Mouse (Mus musculus): Measurements from ENCODE around the gene Racgap1. TPM values are rescaled to one million over a fixed set of nuclear protein-coding genes. Genes with fewer than 3 reads are reported as not detected.

Racgap1 gene
- polyA plus RNA-seq, 1 experiment from 2014 or later = 113 TPM

DNA sequence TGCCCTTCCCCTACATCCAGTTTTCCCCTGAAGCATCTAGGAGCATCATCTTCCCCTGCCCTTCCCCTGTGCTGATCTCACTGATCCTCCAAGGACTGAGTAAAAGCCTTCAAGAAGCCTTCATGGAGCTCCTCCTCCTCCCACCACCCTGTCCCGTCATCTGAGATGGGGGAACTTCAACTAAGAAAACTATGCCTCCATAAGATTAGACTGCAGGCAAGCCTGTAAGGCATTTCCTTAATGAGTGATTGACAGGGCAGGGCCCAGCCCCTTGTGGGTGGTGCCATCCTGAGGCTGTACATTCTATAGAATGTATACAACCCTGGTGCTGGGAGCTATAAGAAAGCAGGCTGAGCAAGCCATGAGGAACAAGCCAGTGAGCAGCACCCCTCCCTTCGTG is 7.0 kb upstream of the Racgap1 start:
- Histone ChIP-seq H3K9me3 (ENCODE audit: control insufficient read depth, low read length) (no peaks in the 10 kb centered on the region), H3K4me1 (ENCODE audit: control insufficient read depth, insufficient read depth, low read length) (no peaks in the 10 kb centered on the region), H3K4me2 (replicated peaks; ENCODE audit: low read depth, low read length) (no peak overlapping the region), H3K9ac (ENCODE audit: low read depth, low read length) (no peak overlapping the region), H3K36me3 (ENCODE audit: control insufficient read depth, insufficient read depth, low read length) (no peaks in the 10 kb centered on the region), H3K27me3 (ENCODE audit: control insufficient read depth, insufficient read depth, low read length) (peaks cover 23% of the 10 kb centered on the region), H3K27ac (ENCODE audit: low read depth, low read length) (no peak overlapping the region), H3K4me3 (ENCODE audit: low read length) (no peak overlapping the region)
- WGBS = 43% methylated on average over 2 of the region's 2 CpGs
- ATAC-seq (ENCODE audit: low FRiP score, low TSS enrichment) = no peak

DNA sequence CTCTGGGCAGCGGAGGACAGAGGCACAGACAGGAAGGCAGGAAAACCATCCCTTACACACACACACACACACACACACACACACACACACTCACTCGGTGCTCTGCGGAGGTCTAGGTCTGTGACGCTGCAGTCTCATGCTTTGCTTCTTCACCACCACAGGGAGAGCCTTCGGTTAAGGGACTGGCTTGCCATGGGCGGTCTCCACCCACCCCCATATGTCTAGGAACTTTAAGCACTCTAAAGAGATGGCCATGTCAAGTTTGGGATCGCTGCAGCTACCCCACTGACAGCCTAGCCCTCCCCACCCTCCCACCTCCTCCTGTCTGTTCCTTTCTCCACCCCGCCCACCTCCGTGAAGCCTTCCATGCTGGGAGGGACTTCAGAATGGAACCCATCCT is 4.5 kb upstream of the Racgap1 start:
- Histone ChIP-seq H3K4me1 (ENCODE audit: control insufficient read depth, insufficient read depth, low read length) (peaks cover 3% of the 10 kb centered on the region; the same call in 1 of the 2 replicates), H3K4me2 (replicated peaks; ENCODE audit: low read depth, low read length) (no peak overlapping the region), H3K36me3 (ENCODE audit: control insufficient read depth, insufficient read depth, low read length) (no peaks in the 10 kb centered on the region), H3K9me3 (ENCODE audit: control insufficient read depth, low read length) (no peaks in the 10 kb centered on the region), H3K4me3 (ENCODE audit: low read length) (no peak overlapping the region), H3K27ac (ENCODE audit: low read depth, low read length) (no peak overlapping the region), H3K27me3 (ENCODE audit: control insufficient read depth, insufficient read depth, low read length) (peaks cover 24% of the 10 kb centered on the region), H3K9ac (ENCODE audit: low read depth, low read length) (no peak overlapping the region)
- no peak for ATAC-seq (ENCODE audit: low FRiP score, low TSS enrichment)
- WGBS = 64% methylated on average over 9 of the region's 9 CpGs

DNA sequence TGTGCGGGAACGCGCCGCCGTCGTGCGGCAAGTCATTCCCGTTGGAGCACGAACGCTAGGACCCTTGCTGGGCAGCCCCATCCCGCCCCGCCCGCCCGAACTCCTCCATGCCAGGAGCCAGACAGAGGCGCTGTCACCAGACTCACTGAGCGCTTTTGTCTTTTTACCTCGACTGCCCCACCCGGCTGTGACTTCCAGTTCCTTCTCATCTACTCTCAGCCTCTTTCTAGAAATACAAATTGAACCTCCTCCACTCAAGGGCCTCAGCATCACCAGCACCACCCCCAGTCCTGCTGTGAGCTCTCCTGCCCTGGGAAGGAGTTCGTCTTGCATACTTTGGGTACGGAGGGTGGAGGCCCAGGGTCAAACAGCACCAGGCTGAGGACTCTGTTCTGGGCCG is 2.4 kb upstream of the Racgap1 start:
- Histone ChIP-seq H3K4me1 (ENCODE audit: control insufficient read depth, insufficient read depth, low read length) (peaks cover 20% of the 10 kb centered on the region), H3K27me3 (ENCODE audit: control insufficient read depth, insufficient read depth, low read length) (peaks cover 24% of the 10 kb centered on the region), H3K4me3 (ENCODE audit: low read length) (peak overlapping the region; percentile 21), H3K36me3 (ENCODE audit: control insufficient read depth, insufficient read depth, low read length) (no peaks in the 10 kb centered on the region), H3K9ac (ENCODE audit: low read depth, low read length) (no peak overlapping the region), H3K4me2 (replicated peaks; ENCODE audit: low read depth, low read length) (peak overlapping the region; percentile 38), H3K27ac (ENCODE audit: low read depth, low read length) (no peak overlapping the region), H3K9me3 (ENCODE audit: control insufficient read depth, low read length) (no peaks in the 10 kb centered on the region)
- ATAC-seq (ENCODE audit: low FRiP score, low TSS enrichment) = no peak
- 5% methylated on average over 21 of the region's 21 CpGs for WGBS

DNA sequence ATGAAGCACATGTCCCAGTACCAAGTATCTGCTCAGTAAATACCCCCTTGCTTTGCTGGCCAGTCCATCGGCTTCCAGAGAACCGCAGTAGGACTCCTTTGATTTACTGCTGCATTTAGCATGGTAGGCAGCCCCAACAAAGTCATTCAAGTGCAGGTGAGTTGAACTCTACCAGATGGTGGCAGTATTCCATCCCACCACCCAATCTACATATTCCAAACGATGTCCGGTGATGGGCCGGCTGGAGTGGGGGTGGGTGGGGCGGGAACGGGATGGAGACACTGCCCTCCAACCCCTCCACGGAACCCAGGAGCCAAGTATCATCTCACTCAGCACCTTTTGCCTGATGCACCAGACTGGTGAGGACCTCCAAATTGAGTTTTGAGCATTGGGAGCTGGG is 1.8 kb upstream of the Racgap1 start:
- Histone ChIP-seq H3K9ac (ENCODE audit: low read depth, low read length) (no peak overlapping the region), H3K4me3 (ENCODE audit: low read length) (peak overlapping the region; percentile 21; the same call in 1 of the 2 replicates), H3K27ac (ENCODE audit: low read depth, low read length) (no peak overlapping the region), H3K27me3 (ENCODE audit: control insufficient read depth, insufficient read depth, low read length) (peaks cover 24% of the 10 kb centered on the region), H3K36me3 (ENCODE audit: control insufficient read depth, insufficient read depth, low read length) (no peaks in the 10 kb centered on the region), H3K4me2 (replicated peaks; ENCODE audit: low read depth, low read length) (peak overlapping the region; percentile 38), H3K9me3 (ENCODE audit: control insufficient read depth, low read length) (no peaks in the 10 kb centered on the region), H3K4me1 (ENCODE audit: control insufficient read depth, insufficient read depth, low read length) (peaks cover 24% of the 10 kb centered on the region)
- WGBS = 3% methylated on average over 8 of the region's 8 CpGs
- ATAC-seq (ENCODE audit: low FRiP score, low TSS enrichment) = no peak

DNA sequence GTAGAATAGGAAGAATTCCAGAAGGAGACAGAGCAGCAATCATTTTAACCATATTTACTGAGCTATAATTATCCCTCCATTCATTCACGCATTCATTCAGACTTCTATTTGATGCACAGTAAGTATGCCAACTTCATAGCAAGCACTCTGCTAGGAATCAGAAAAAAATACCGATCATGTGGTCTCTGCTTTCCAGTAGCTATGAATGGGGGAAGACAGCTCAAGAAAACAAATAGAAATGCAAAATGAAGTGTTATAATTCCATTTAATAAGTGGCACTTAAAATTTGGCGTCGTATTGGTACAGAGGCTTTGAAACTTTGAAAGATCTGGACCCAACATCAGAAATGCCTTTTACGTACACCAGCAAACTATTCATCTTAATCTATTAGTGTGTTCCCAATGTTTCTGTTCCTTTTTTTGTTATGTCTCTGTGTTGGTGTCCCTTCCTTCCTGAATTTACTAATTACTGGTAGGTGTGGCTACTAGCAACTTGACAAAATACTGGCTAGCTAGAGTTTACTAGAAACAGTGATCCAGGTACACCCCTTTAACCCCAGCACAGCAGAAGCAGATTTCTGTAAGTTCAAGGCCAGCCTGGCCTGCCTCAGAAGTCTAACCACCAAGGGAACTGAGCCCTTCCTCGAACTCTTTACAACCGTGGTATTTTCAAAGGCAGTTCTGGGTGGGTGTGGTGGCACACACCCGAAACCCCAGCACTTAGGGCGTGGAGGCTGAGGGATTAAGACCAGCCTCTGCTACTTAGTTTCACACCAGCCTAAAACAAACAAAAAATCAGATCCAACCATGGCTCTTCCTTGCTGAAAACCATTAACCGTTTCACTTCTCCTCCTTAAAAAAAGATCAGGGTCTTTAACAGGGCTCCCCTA is 772 bp upstream of the Racgap1 start:
- Histone ChIP-seq H3K27me3 (ENCODE audit: control insufficient read depth, insufficient read depth, low read length) (peaks cover 24% of the 10 kb centered on the region), H3K9ac (ENCODE audit: low read depth, low read length) (peak overlapping the region; percentile 47), H3K4me1 (ENCODE audit: control insufficient read depth, insufficient read depth, low read length) (peaks cover 26% of the 10 kb centered on the region), H3K36me3 (ENCODE audit: control insufficient read depth, insufficient read depth, low read length) (no peaks in the 10 kb centered on the region), H3K9me3 (ENCODE audit: control insufficient read depth, low read length) (no peaks in the 10 kb centered on the region), H3K4me3 (ENCODE audit: low read length) (peak overlapping the region; percentile 75), H3K4me2 (replicated peaks; ENCODE audit: low read depth, low read length) (peak overlapping the region; percentile 56), H3K27ac (ENCODE audit: low read depth, low read length) (no peak overlapping the region)
- 71% methylated on average over 10 of the region's 10 CpGs for WGBS
- no peak for ATAC-seq (ENCODE audit: low FRiP score, low TSS enrichment)

DNA sequence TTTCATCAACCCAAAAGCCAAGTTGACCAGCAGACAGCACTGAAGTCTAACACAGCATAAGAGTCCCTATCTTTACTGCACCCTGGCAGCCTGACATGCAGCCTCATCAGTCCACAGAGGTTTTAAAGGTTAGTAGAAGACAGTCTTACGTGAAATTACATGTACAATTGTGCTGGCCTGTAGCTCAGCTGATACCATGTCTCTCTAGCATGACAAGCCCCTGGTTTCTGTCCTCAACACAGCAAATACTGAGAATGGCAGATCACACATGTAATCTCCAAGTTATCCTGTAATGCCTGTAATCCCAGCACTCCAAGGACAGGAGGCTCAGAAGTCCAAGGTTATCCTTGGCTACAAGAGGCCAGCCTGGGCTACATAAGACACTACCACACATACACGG is 1.2 kb downstream of the Racgap1 start:
- WGBS = 42% methylated on average over 2 of the region's 2 CpGs
- peak overlapping the region; percentile 76; the same call in 1 of the 2 replicates for H3K9ac ChIP-seq (ENCODE audit: low read depth, low read length)
- H3K9me3 ChIP-seq (ENCODE audit: control insufficient read depth, low read length) = no peaks in the 10 kb centered on the region
- H3K36me3 ChIP-seq (ENCODE audit: control insufficient read depth, insufficient read depth, low read length) = no peaks in the 10 kb centered on the region
- H3K4me1 ChIP-seq (ENCODE audit: control insufficient read depth, insufficient read depth, low read length) = peaks cover 26% of the 10 kb centered on the region
- H3K27ac ChIP-seq (ENCODE audit: low read depth, low read length) = no peak overlapping the region
- H3K4me2 ChIP-seq (replicated peaks; ENCODE audit: low read depth, low read length) = peak overlapping the region; percentile 58
- peak overlapping the region; percentile 75 for H3K4me3 ChIP-seq (ENCODE audit: low read length)
- ATAC-seq (ENCODE audit: low FRiP score, low TSS enrichment) = no peak
- H3K27me3 ChIP-seq (ENCODE audit: control insufficient read depth, insufficient read depth, low read length) = peaks cover 18% of the 10 kb centered on the region

DNA sequence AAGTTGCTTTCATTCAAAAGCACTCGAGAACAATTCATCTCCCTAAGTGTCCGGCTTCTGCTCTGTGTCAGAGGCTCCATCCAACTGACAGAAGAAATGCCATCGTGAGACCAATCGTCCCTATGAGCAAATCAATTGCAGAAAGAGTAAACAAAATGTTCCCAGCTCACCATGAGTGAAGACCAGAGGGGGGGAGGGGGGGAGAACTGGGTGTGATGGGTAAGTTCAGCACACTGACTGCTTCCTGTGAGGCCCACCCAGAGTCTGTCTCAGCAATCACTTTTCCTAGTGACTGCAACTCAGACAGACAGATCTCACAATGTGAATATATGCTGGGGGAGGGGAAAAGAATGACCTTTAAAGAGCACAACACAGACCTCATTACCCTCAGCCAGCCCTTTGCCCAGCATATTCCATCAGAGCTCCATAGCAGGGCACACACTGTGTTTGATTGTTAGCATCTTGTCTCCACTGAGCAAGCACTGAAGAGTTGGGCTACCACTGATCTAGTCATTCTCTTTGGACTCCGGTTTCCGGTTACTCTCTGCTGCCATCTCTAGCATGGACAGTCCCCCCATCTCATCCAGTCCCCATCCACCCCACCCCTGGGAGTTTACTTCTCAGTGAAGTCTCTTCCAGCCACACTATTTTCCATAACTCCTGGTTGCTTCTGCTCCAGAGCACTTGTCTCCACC is 2.2 kb downstream of the Racgap1 start:
- peak overlapping the region; percentile 58 for H3K4me2 ChIP-seq (replicated peaks; ENCODE audit: low read depth, low read length)
- no peak overlapping the region; the same call in 1 of the 2 replicates for H3K4me3 ChIP-seq (ENCODE audit: low read length)
- ATAC-seq (ENCODE audit: low FRiP score, low TSS enrichment) = no peak
- H3K36me3 ChIP-seq (ENCODE audit: control insufficient read depth, insufficient read depth, low read length) = no peaks in the 10 kb centered on the region
- no peak overlapping the region for H3K27ac ChIP-seq (ENCODE audit: low read depth, low read length)
- WGBS = 50% methylated on average over 6 of the region's 6 CpGs
- H3K9me3 ChIP-seq (ENCODE audit: control insufficient read depth, low read length) = no peaks in the 10 kb centered on the region
- 0 out of 2 replicates have a peak overlapping the region, but pooled peaks have one; percentile 0 for H3K9ac ChIP-seq (ENCODE audit: low read depth, low read length)
- peaks cover 7% of the 10 kb centered on the region for H3K27me3 ChIP-seq (ENCODE audit: control insufficient read depth, insufficient read depth, low read length)
- H3K4me1 ChIP-seq (ENCODE audit: control insufficient read depth, insufficient read depth, low read length) = peaks cover 30% of the 10 kb centered on the region

DNA sequence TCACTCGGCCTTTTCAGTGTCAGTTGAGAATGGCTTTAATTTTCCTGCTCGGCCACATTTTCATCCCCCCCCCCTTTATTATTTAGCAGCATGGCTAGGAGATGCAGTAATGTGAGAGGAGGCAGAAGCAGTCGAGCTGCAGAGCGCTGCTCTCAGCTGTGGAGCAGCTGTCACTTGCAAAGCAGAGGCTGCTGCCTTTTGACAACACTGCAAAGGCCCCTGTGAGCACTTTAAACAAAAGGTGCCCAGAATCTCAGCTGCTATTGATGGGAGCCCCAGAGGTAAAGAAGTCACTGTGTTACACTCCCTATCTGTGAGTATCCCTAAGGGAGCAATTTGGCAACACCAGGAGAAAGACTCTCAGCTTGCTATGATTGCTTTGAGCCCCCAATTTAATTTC is 3.1 kb downstream of the Racgap1 start:
- no peak overlapping the region for H3K4me2 ChIP-seq (replicated peaks; ENCODE audit: low read depth, low read length)
- no peak overlapping the region for H3K4me3 ChIP-seq (ENCODE audit: low read length)
- H3K27me3 ChIP-seq (ENCODE audit: control insufficient read depth, insufficient read depth, low read length) = no peaks in the 10 kb centered on the region
- ATAC-seq (ENCODE audit: low FRiP score, low TSS enrichment) = no peak
- H3K9ac ChIP-seq (ENCODE audit: low read depth, low read length) = no peak overlapping the region
- H3K36me3 ChIP-seq (ENCODE audit: control insufficient read depth, insufficient read depth, low read length) = no peaks in the 10 kb centered on the region
- WGBS = 22% methylated on average over 4 of the region's 4 CpGs
- no peaks in the 10 kb centered on the region for H3K9me3 ChIP-seq (ENCODE audit: control insufficient read depth, low read length)
- H3K4me1 ChIP-seq (ENCODE audit: control insufficient read depth, insufficient read depth, low read length) = peaks cover 30% of the 10 kb centered on the region
- H3K27ac ChIP-seq (ENCODE audit: low read depth, low read length) = no peak overlapping the region

DNA sequence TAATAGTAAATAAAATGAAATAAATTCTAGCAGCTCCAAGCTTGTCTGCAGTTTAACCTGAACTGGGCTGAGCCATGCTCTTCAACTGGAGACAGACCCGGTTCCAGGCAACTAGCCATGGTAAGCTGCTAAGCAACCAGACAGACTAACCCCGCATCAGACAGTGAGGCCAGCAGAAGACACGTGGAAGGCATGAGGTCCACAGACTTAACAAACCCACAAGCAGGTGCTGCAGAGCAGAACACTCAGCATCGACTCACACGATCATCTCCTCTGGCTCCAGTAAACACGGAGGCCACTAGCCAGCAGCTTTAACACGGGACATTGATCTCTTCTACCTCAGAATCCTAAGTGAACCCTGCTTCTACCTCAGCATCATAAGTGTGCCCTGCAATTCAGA is 6.7 kb downstream of the Racgap1 start:
- ATAC-seq (ENCODE audit: low FRiP score, low TSS enrichment) = no peak
- Histone ChIP-seq H3K9ac (ENCODE audit: low read depth, low read length) (no peak overlapping the region), H3K27ac (ENCODE audit: low read depth, low read length) (no peak overlapping the region), H3K27me3 (ENCODE audit: control insufficient read depth, insufficient read depth, low read length) (no peaks in the 10 kb centered on the region), H3K4me1 (ENCODE audit: control insufficient read depth, insufficient read depth, low read length) (peaks cover 19% of the 10 kb centered on the region), H3K4me3 (ENCODE audit: low read length) (no peak overlapping the region), H3K4me2 (replicated peaks; ENCODE audit: low read depth, low read length) (no peak overlapping the region), H3K36me3 (ENCODE audit: control insufficient read depth, insufficient read depth, low read length) (peaks cover 11% of the 10 kb centered on the region), H3K9me3 (ENCODE audit: control insufficient read depth, low read length) (no peaks in the 10 kb centered on the region)
- 48% methylated on average over 7 of the region's 7 CpGs for WGBS
